Mouse (Mus musculus) lung, adult 2 months (tissue): ENCODE measurements around the gene Ccl6.

Experiments
- CTCF ChIP-seq: fragments of 200-500 bp; IDR thresholded peaks from 2 replicates; pipeline ENCODE4 v1.5.1; 2011; ENCODE audit warnings: mild to moderate bottlenecking, low read length, control low read depth; ENCODE audit not compliant: insufficient read depth
- POLR2A ChIP-seq: fragments of 200-500 bp; IDR thresholded peaks from 2 replicates; pipeline ENCODE4 v1.6.1; 2011; ENCODE audit warnings: low read depth, mild to moderate bottlenecking, control low read depth, low read length, borderline replicate concordance; ENCODE audit errors: extremely low read depth

GRCm38 (mm10) chr11:83578999-83579398 lies 13.9 kb downstream of the Ccl6 start:
- TF ChIP-seq CTCF: no peak
- no peak for TF ChIP-seq POLR2A
